Mouse (Mus musculus) gonadal fat pad, adult 2 months (tissue): ENCODE results near the gene F12. TPM values are rescaled to one million over a fixed set of nuclear protein-coding genes. Genes with fewer than 3 reads are reported as not detected.

Experiments used
- DNase-seq: peaks from one replicate; pipeline ENCODE4 v3.0.0-alpha.2; 2012; ENCODE audit warnings: low read depth
- polyA plus RNA-seq: library from polyadenylated mRNA; depleted of rRNA; stranded (reverse); fragments of >200 nt; gene quantifications from 2 replicates; pipeline ENCODE4 v1.2.3, GENCODE M21; 2012; rRNA removed

F12 gene
- polyA plus RNA-seq, result 0.12 and 0.55 TPM in 2 replicates

GRCm38 (mm10) chr13:55426613-55427012 is at the start of gene F12:
Gene F12, minus strand, starts transcription at chr13:55426793.
- DNase-seq, result no peak

- no peak for DNase-seq
These were observed 49.7 kb upstream of the F12 start for GRCm38 (mm10) chr13:55476256-55476655.

DNA sequence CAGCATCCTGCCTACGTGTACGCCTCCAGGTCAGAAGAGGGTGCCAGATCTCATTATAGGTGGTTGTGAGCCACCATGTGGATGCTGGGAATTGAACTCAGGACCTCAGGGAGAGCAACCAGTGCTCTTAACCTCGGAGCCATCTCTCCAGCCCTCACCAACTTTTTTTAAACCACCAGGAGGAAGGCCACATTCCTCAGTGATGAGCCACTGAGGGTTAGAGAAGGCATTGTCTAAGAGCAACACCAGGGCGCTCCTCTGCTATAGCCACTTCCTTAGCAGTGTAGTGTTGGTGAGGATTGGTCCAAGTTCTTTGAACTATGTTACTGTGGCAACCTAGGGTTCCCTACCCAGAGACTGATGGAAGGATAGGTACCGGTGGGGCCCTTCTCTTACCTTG is 49.2 kb upstream of the F12 start:
- no peak for DNase-seq

GRCm38 (mm10) chr13:55474621-55475069 is 48.1 kb upstream of the F12 start:
- no peak for DNase-seq

- DNase-seq, result no peak
These were observed 47.4 kb upstream of the F12 start for GRCm38 (mm10) chr13:55473961-55474360.

- no peak for DNase-seq
These were observed 46.7 kb upstream of the F12 start for GRCm38 (mm10) chr13:55473076-55473831.

GRCm38 (mm10) chr13:55472132-55473022 is 45.8 kb upstream of the F12 start:
- no peak for DNase-seq

DNA sequence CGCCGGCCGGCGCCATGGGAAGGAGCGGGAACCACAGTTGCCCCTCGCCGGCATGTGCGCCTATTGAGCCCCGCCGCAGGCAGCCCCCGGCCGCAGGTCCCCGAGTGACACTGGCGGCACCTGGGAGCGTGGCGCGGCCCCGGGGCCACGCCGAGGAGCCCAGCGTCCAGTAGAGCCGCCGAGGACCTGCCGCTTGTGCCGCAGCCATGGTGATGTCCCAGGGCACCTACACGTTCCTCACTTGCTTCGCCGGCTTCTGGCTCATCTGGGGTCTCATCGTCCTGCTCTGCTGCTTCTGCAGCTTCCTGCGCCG is 45.2 kb upstream of the F12 start:
- no peak for DNase-seq

DNA sequence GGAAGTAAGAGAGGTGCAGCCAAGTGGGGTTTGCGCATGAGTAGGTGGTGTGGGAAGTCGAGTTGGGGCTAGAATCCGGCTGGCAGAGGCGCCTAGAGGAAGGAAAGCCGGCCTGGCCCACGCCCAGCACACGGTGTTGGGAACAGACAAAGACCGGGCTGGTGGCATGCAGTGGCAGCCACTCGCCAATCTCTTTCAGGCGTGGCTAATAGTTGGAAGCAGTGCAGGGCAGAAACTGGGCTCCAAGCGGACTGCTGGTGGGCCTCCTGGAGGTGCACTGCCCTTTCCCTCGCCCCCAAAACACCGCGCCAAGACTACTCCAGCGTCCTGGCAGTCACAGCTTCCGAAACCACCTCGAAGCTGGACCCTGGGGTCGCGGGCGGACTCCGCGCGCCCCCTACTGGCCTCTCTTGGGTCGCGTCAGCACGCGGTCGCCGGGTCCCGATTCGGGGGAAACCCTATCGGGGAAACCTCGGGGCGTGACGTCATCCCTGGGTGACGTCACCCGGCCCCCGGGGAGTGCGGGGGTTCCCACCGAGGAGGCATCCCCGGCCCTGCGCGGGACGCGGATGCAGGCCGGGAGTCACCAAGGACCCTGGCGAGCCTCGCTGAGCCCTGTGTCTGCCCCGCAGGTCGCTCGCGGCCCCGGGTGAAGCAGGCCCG is 44.7 kb upstream of the F12 start:
- DNase-seq, result no peak

GRCm38 (mm10) chr13:55470372-55470771 is 43.8 kb upstream of the F12 start:
- DNase-seq, result no peak

DNA sequence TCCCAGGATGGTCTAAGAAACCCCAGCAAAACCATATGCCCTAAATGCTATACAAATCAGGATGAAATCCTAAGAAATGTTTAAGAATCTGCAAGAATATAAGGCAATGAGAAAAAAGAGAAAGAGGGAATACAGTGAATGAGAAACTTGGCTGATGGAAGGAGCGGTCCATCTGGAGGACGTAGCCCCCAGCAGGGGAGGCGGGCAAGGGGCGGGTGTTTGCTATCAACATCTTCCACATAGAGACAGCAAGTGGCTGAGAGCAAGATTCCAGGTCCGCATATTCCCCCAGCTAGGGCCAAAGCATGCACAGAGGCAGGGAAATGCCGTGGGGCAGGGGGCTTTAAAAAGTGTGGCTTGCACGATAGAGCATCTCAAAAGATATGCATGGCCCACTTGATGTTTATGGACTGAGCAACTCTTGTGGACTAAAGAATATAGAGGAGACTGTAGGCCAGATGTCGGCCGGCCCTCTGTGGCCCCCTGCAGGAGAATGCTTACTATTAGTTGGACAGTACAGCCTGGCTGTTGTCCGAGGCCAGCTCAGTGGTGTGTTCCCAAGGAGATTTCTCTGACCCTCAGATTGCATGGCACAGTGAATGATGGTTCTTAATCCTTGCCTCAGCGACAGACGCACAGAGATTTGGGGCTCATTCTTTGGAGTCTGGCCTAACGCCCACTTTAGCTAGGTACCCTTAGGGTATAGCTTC is 42.4 kb upstream of the F12 start:
- no peak for DNase-seq

- no peak for DNase-seq
These were observed 39.3 kb upstream of the F12 start for GRCm38 (mm10) chr13:55465830-55466440.

DNA sequence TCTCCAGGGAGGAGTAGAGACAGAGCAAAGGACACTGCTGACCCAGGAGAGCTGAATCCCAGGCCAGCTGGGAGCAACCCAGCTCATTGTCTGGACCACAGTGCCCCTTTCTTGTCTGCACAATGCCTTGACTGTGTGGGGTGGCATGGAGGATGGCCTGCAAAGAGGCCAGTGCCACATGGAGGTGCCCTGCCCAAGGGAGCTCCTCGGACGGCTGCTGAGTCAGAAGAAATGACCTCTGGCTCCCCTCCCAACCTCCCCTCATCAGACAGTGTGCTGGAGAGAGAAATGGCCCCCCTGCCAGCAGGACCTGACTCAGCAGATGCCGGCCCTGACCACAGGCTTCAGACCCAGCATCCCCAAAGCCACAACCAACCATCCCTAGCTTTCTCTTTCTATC is 38.6 kb upstream of the F12 start:
- no peak for DNase-seq

- no peak for DNase-seq
These were observed 37.7 kb upstream of the F12 start, which contains the start of gene Prr7 for GRCm38 (mm10) chr13:55464027-55464884. Gene Prr7, plus strand, starts transcription at chr13:55464267.

GRCm38 (mm10) chr13:55463399-55464026 is 36.9 kb upstream of the F12 start:
- DNase-seq, result no peak

GRCm38 (mm10) chr13:55462965-55463364 is 36.4 kb upstream of the F12 start:
- no peak for DNase-seq

- DNase-seq, result no peak
These were observed 25.4 kb upstream of the F12 start for GRCm38 (mm10) chr13:55451785-55452549.

GRCm38 (mm10) chr13:55451296-55451695 is 24.7 kb upstream of the F12 start:
- no peak for DNase-seq

- DNase-seq, result no peak
These were observed 24.0 kb upstream of the F12 start for GRCm38 (mm10) chr13:55450511-55450980.
